Mouse (Mus musculus) spleen, adult 18-20 months (tissue): ENCODE measurements around the gene Slc2a4.
A peak's percentile ranks its signal among the peaks of the same experiment; 100 is the strongest.
"Not testable (repeated sequence)": the region's sequence is repeated elsewhere in the genome, so short reads cannot be mapped to it uniquely, and the experiment has no call there.

Experiments used
- DNase-seq, 2 experiments: peaks; one replicate each; pipeline ENCODE4 v3.0.0; 2022; ENCODE audit warnings: mixed read lengths in 2 of 2

Slc2a4 gene

GRCm38 (mm10) chr11:69970222-69970621 lies 22.2 kb upstream of the Slc2a4 start:
- no peak for DNase-seq

- no peak for DNase-seq
Measured at GRCm38 (mm10) chr11:69968793-69969192, 20.8 kb upstream of the Slc2a4 start.

DNA sequence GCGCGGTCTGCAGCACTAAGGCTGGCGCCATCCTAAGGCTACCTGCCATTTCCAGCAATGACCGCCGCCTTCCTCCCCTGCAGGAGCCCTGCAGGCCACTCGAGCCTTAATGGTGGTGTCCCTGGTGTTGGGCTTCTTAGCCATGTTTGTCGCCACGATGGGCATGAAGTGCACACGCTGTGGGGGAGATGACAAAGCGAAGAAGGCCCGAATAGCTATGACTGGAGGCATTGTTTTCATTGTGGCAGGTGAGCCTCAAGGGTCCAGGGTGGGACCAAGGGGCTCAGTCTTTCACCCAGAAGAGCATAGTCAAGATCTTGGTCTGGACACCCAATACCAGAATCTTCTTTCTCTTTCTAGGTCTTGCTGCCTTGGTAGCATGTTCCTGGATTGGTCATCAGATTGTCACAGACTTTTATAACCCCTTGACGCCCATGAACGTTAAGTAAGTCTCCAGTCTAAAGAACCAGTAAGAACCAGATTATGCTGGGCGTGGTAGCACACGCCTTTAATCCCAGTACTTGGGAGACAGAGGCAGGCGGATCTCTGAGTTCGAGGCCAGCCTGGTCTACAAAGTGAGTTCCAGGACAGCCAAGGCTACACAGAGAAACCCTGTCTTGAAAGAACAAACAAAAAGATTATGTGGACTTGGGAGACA lies 19.0 kb upstream of the Slc2a4 start:
- no peak for DNase-seq

DNA sequence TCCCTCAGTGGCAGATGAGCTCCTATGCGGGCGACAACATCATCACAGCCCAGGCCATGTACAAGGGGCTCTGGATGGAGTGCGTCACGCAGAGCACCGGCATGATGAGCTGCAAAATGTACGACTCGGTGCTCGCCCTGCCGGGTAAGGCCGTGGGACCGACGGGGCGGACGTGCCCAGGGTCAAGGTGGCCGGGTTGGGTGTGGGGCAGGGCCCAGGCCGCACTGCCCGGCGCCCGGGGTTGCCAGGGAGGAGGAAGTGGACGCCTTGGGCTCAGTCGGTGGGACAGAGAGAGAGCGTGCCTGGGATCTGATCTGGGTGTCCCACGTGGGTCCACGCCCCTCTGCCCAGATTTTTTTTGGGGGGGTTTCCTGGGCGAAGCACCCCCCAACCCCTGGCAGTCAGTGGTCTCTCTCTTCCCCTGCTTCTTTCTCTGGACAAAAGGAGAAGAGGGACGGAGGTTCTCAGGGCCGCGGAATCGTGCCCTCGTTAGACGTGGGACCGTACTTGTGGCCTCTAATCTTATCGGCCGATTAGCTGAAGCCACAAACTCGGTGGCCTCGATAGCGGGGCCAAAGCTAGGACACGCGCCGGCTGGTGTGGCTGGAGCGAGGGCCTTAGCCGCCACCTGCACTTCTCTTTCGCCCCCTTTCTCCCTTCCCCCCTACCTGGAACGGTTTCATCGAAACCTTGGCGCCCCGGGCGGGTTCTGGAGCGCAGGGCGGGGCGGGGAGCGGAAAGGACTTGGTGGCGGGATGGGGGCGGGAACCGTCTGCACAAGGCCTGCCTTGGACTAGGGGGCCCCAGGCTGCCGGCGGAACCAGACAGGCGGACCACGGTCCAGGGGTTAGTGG lies 18.2 kb upstream of the Slc2a4 start:
- DNase-seq: peak in 1 of 2 experiments; percentile 28

GRCm38 (mm10) chr11:69965271-69966005 lies 17.4 kb upstream of the Slc2a4 start:
- DNase-seq: no peak

GRCm38 (mm10) chr11:69964650-69965270 lies 16.8 kb upstream of the Slc2a4 start, which contains the start of gene Cldn7:
Cldn7 (plus strand) TSS chr11:69964779.
- DNase-seq: no peak

GRCm38 (mm10) chr11:69961841-69962240 lies 13.9 kb upstream of the Slc2a4 start:
- no peak for DNase-seq

GRCm38 (mm10) chr11:69960616-69961015 lies 12.6 kb upstream of the Slc2a4 start:
- no peak for DNase-seq

- no peak for DNase-seq
Measured at GRCm38 (mm10) chr11:69956218-69956617, 8.2 kb upstream of the Slc2a4 start.

- not testable (repeated sequence) for DNase-seq
Measured at GRCm38 (mm10) chr11:69955618-69956017, 7.6 kb upstream of the Slc2a4 start.

DNA sequence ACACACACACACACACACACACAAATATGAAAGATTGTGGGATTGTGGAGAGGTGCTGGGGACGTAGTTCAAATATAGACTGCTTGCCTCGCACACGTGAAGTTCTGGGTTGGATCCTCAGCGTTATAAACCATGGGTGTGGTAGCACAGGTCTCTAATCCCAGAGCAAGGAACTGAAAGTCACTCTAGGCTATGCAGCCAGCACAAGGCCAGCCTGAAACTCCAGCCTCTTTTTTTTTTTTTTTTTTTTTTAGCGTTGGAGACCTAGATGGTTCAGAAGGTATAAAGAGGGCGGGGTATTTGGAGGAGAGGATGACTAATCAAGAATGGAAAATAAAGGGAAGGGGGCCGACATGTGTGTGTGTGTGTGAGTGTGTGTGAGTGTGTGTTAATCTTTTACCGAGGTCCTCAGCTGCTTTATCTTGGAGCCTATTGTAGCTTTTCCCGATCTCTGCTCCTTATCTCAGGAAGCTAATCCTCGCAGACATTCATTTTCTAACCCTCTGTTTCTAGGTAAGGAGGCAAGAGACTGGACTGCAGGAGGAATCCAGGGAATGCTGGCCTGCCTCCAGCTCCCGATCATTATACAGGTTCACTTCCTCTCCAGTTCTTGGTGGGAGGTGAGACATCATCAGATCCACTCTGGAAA lies 5.4 kb upstream of the Slc2a4 start:
- no peak for DNase-seq

DNA sequence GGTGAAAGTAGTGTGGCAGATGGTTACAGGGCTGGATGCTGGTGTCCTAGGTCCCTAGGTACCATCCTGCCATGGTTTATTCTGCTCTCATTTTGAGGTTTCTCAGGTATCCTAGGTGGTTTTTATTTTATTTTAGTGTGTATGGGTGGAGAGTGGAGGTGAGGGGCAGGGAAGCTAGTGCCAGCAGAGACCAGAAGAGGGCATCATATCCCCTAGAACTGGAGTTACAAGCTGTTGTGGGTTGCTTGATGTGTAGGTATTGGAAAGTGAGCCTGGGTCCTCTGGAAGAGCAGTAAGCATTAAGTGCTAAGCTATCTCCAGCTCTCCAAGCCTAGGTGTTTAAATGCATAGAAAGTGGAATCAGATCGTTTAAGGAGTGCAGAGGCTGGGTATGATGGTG lies 4.3 kb upstream of the Slc2a4 start:
- DNase-seq: no peak

- no peak for DNase-seq
Measured at GRCm38 (mm10) chr11:69950807-69951459, 2.9 kb upstream of the Slc2a4 start.

DNA sequence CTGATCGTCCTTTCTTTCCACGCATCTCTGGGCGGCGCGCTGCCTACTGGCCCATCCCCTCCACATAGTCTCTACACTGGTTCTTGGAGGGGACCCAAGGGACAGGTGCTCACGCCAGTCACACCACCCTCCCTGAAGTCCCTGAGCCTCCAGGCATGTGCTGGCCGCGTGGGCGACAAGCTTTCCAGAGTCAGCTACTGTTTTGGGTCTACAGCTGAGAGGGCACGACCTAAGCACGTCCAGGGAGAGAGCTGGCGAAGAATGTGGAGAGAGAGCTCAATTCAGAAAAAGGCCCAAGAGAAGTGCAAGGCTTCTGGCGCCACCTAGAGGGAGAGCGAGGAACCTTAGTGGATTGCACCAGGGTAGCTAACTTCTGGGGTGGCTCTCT lies 769 bp upstream of the Slc2a4 start:
- DNase-seq: peak; percentile 67 to 85

DNA sequence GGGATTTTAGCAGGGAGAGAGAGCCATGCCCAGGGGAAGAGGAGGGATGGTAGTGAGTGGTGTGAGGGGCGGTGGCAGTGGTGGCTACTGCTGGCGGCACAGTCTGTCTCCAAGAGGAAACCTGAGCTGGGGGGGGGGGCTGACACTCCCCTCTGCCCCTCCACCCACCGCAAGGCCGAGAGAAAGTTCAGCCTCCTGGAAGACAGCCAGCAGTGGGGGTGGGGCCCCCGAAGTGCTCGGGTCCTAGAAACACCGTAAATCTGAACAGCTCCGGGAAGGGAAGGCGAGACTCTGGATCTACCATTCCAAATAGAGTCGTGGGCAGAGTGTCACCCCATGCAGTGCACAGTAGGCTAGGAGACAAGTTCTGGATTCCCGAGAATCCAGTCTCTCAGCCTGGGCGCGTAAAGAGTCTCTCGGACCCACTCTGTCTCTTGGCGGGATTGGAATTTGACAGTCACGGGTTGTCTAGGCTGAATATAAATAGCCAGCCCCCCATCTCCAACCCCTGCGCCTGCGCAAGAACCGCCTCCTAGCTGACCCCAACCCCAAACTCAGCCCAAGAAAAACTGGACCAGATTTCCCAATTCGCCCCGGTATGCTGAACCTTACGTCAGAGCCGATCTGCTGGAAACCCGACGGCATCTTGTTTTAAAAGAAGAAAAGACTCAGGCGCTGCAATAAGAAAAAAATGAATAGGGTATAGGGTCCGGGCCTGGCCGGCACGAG lies 487 bp downstream of the Slc2a4 start:
- no peak for DNase-seq

DNA sequence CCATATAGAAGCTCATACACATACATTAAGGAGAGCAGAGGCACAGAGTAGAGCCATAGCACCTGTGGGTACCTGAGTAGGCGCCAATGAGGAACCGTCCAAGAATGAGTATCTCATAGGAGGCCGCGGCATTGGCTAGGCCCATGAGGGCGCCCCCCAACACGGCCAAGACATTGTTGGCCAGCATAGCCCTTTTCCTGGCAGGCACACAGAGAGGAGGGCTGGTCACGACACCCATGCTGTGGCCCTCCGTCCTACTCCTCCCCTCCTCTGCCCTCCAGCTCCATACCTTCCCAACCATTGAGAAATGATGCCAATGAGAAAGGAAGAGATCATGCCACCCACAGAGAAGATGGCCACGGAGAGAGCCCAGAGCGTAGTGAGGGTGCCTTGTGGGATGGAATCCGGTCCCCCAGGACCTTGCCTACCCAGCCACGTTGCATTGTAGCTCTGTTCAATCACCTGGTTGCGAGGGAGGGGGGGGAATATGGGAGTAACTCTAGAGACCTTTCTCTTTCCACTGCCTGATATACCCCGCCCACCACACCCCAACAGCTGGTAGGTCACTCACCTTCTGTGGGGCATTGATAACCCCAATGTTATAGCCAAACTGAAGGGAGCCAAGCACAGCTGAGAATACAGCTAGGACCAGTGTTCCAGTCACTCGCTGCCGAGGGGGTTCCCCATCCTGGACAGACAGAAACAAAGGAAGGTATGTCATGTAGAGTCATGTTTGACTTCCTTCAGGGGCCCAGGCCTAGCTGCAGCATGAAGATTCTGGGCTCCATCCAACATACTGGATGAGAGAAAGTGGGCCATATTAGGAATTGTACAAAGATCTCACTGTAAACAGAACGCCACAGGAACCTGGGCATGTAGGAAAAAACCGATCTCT lies 1.7 kb downstream of the Slc2a4 start:
- no peak for DNase-seq

- no peak for DNase-seq
Measured at GRCm38 (mm10) chr11:69945216-69945615, 2.8 kb downstream of the Slc2a4 start.

DNA sequence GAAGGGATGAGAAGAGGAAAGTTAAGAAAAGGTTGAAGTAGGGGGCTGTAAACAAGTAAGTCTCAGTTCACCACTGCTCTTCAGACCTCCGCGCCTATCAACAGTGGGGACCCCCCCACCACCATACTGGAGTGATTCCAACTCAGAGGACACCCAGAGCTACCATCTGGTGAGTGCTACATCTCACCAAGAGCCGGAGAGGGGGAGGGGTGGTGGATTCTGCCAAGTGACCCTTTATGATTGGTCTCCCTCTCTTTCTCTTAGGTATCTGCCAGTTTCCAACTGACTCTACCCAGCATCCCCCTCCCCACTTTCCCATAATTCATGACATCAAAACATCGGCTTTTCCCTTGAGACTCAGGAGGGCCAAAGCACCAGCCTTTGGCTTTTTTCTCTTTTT lies 7.0 kb downstream of the Slc2a4 start:
- DNase-seq: no peak

DNA sequence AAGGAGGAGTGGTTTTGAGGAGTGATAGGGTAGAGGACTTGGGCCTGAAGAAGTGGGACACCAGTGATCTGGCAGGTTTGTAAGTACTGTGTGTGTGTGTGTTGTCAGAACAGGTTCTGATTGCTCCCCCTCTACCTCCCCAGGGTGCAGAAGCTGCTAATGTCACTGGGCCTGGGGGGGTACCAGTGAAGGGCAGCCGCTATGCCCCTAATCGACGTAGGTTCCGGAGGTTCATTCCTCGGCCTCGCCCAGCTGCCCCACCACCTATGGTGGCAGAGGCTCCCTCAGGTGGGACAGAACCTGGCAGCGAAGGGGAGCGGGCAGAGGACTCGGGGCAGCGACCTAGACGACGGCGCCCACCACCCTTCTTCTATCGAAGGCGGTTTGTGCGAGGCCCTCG lies 8.3 kb downstream of the Slc2a4 start:
- DNase-seq: no peak

DNA sequence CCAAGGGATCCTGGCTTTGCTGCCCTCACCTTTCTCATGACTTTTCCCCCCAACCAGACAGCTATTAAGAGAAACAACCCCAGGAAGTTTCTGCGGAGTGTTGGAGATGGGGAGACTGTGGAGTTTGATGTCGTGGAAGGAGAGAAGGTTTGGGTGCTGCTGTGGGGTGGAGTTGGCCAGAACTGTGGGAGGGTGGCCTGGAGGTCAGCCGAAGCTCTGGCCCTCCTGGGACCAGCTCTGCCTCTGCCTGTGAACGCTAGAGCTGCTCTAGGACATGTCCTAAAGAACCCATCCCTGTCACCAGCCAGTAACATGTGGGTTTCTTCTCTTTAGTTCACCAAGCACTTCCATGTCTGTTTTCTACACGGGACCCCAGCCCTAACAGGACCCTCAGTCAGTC lies 8.8 kb downstream of the Slc2a4 start:
- DNase-seq: no peak
